Mouse (Mus musculus): Measurements from ENCODE around the gene Apoh.
A peak's percentile ranks its signal among the peaks of the same experiment; 100 is the strongest.

Apoh gene

DNA sequence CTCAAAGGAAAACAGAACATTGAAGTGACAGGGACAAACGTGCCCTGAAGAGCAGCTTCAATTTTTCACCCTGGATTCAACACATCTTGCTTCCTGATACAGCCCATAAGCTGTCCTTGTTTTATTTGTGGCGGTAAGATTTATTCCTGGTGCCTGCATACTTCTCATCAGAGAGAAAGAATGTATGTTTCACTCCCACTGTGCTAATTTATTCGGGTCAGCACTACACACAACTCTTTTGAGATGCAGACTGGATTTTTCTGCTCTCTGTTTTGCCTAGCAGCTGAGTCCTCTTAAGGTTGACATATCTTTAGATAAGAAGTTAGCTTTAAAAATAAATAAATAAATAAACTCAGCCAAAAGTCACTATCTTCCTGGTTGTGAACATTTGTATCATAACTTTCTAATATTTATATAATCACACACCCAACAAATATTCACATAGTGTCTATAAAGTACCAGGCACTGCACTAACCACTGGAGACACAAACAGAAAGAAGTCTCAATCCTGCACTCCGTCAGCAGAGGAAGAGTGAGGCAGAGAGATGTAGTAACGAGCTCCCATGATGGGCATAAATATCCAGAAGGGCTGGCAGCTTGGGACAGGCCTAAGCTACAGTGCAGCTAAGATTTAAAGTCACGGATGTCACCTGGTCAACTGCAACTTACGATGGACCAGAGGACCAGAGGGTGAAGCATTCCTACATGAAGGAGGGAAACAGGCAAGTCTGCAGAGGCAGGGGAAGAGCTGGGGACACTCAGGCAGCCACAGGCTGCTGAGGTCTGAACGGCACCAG lies 9.4 kb upstream of the Apoh start:
- no peak for DNase-seq (ENCODE audit: low spot score)

GRCm38 (mm10) chr11:108334658-108335057 lies 8.5 kb upstream of the Apoh start:
- DNase-seq (ENCODE audit: low spot score) = no peak

DNA sequence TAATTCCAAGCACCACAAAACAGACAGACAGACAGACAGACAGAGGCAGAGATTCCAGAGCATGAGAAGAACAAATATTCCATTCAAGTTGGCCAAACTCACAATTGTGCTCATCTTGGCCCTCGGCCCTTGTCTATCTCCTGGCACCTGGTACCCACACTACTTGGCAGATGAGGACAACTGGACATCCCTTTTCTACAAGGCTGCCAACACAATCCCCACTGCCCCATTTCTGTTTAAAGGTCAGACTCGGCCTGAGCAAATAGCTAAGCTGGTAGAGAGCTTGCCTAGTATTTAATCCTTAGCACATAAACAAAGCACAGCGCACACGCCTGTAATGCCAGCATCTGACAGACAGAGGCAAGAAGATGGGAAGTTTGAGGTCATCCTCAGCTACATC lies 7.6 kb upstream of the Apoh start:
- DNase-seq (ENCODE audit: low spot score) = peak; percentile 43

DNA sequence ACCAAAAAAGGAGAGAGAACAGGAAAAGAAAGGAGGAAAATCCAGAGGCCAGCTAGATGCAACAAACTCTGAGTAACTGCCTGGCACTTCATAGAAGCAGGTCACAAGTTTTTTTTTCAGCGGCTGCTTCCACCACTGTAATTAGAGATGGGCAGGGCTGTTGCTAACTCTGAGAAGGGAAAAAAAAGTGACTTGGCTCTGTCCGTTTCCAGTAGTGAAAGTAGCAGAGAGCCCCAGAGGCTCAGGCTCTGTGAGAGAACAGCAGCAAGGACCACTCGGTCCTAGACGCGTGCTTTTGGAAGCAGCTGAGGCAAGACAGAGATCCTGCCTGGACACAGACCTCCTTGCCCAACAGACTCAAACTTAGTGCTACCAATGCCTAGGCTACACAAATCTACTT lies 6.7 kb upstream of the Apoh start:
- peak; percentile 81 for DNase-seq (ENCODE audit: low spot score)

DNA sequence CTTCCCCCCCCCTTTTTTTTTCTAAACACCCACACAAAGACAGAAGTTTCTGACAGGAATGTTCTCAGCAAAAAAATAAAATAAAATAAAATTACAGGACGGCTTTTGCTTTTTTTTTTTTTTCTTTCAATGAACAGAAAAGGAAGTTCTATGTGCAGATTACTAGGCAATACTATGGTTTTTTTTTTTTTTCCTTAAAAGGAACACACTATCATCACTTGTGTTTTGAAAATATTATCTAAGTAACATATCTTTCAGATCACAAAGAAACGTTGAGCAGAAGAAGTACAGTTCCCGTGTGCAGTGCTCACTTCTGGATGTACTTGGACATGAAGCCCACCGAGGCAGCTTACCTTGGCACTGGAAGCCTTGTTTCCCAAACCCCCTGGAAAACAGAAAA lies 2.9 kb upstream of the Apoh start:
- no peak for DNase-seq (ENCODE audit: low spot score)

DNA sequence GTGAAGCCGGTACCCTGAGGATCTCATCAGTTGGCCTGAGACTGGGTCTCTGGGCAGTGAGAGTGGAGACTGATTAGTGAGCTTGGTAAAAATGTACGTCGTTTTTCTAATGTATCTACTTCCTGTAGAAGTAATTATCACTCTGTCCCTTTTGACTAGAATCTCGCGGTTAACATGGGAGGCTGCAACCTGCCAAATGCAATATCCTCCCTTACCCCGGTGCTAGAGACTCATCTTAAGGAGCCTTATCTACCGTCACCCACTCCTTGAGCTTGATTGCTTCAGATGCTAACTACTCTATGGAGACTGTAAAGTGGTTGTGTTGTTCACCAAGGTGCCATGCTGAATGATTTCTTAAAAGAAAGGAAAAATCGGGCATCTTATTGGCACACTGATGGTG lies 1.4 kb upstream of the Apoh start:
- no peak for DNase-seq (ENCODE audit: low spot score)

GRCm38 (mm10) chr11:108343789-108344462 lies 772 bp downstream of the Apoh start, which contains the start of gene Prkca:
TSS of gene Prkca (minus strand) at chr11:108343928.
- peak; percentile 94 for DNase-seq (ENCODE audit: low spot score)

- no peak for DNase-seq (ENCODE audit: low spot score)
Measured at GRCm38 (mm10) chr11:108344759-108345158, 1.6 kb downstream of the Apoh start.

DNA sequence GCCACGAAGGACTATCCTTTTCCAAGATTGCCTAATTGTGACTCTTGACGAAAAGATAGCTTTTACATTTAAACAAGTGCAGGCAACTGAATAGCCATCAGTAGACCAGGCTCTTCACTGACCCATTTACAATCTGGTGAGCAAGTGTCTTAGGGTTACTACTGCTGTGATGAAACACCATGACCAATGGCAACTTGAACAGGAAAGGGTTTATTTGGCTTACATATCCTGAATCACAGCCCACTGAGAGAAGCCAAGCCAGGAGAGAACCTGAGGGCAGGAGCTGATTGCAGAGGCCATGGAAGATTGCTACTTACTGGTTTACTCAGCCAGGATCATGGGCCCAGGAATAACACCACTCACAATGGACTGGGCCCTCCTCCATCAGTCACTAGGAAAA lies 2.2 kb downstream of the Apoh start:
- no peak for DNase-seq (ENCODE audit: low spot score)

- DNase-seq (ENCODE audit: low spot score) = no peak
Measured at GRCm38 (mm10) chr11:108350799-108351198, 7.6 kb downstream of the Apoh start.

GRCm38 (mm10) chr11:108352842-108353388 lies 9.8 kb downstream of the Apoh start:
- no peak for DNase-seq (ENCODE audit: low spot score)

DNA sequence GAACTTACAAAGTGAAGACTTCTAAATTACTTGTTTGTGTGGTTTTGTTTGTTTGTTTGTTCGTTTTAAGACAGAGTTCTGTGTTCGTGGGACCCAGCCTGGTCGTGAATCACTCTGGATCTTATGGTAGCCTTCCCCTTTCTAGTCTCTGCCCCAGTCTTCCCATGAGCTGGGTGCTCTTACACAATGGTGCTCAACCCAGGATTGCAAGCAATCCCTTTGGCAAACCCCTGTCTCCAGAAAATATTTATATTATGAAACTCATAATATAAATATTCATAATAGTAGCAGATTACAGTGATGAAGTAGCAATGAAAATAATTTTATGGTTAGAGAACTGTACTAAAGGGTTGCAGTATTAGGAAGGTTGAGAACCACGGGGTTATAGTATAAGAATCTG lies 12.9 kb downstream of the Apoh start:
- DNase-seq (ENCODE audit: low spot score) = peak; percentile 36

GRCm38 (mm10) chr11:108358911-108359310 lies 15.8 kb downstream of the Apoh start:
- peak; percentile 30 for DNase-seq (ENCODE audit: low spot score)

GRCm38 (mm10) chr11:108360983-108361382 lies 17.8 kb downstream of the Apoh start:
- DNase-seq (ENCODE audit: low spot score) = no peak

DNA sequence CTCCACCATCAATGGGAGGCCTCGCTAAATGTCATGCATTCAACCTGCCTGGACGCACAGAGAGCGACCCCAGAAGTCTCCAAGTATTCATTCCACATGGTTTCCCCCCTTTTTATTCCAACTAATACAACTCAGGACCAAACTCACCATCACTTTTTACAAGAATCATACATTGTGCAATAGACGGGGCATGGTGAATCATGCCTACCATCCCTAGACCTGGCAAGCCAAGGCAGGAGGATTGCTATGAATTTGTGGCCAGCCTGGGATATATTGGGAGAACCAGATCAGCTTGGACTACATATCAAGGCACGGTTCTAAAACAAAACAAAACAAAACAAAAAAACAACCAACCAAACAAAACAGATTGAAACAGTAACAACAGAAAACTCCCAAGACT lies 19.8 kb downstream of the Apoh start:
- DNase-seq (ENCODE audit: low spot score) = no peak

DNA sequence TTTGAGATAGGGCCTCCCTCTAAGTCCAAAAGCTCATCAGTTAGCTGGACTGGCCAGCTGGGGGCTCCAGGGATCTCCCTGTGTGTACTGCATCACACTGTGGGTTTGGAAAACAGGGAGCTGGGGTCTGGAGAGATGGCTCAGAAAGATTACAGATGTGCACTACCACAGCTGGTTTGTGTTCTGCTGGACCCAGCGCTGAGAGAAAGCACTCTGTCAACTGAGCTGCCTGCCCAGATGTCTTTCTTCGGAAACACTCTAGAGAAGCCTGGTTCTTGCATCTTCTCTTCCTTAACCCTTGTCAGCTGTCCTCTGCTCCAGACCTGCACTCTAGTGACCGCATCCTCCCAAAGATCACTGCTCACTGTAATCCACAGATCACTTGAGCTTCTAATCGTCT lies 20.8 kb downstream of the Apoh start:
- DNase-seq (ENCODE audit: low spot score) = no peak

- DNase-seq (ENCODE audit: low spot score) = peak; percentile 63
Measured at GRCm38 (mm10) chr11:108364945-108365589, 21.9 kb downstream of the Apoh start.

GRCm38 (mm10) chr11:108365600-108365999 lies 22.4 kb downstream of the Apoh start:
- no peak for DNase-seq (ENCODE audit: low spot score)

DNA sequence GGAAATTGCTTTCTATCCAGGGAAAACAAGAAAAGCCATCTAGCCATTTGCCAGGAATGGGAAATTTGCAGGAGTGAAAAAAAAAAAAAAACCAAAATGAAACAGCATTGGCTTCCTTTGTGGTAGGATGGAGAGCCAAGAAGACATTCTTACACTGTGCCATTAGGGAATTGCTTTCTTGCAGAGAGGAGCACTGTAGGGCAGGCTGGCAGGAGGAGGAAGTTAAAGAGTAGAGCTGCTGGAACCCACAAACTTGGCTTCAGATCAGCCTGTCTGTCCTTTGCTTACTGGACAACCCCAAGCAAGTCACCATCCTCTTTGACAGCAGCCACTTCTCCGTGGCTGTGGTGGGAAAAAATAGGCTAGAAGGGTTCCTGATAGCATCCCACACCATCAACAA lies 23.9 kb downstream of the Apoh start:
- DNase-seq (ENCODE audit: low spot score) = peak; percentile 66

GRCm38 (mm10) chr11:108376815-108377214 lies 33.7 kb downstream of the Apoh start:
- DNase-seq (ENCODE audit: low spot score) = no peak

DNA sequence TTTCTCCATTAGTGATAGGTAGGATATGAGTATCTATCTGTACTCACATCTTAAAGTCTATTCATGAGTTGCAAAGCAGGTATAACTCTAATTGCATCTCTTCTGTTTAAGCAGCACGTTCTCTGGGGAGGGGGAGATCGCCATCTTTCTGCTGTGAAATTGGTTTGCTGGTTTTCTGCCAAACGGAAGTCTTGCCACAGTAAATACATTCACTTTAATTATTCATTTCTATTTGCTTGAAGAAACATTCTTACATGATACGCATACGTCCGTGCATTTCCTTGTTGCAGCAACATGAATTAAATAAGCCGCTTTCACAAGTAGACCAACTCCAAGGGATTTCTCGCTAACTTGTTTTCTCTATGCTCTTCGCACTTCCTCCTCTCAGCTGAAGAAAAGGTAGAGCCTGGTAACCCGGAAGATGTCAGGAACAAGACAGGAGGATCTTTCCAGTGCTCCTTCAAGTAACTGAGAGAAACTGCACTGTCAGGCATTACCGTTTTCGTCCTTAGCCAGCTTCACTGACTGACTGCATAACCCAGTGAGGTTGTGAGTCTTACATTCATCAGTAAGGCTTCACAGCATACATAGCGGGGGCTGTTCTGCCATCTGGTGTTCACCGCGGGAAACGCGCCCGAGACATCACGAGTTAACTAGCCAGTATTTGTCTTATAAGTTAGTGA lies 34.7 kb downstream of the Apoh start:
- DNase-seq (ENCODE audit: low spot score) = peak; percentile 87

- DNase-seq (ENCODE audit: low spot score) = no peak
Measured at GRCm38 (mm10) chr11:108378363-108378751, 35.2 kb downstream of the Apoh start.

All from adipocyte (in vitro differentiated cells).